Mouse (Mus musculus) liver, embryonic 16.5 days (tissue): ENCODE results near the gene Cdk5r2. TPM values are rescaled to one million over a fixed set of nuclear protein-coding genes. Genes with fewer than 3 reads are reported as not detected.

ENCODE experiments used
- ATAC-seq: fragments of 200-750 bp; cut with Nextera tagmentation; 2 replicates; pipeline ENCODE4 v1.8.0; 2017; ENCODE audit warnings: low read depth, mild to moderate bottlenecking, moderate number of reproducible peaks, moderate library complexity
- H3K27ac ChIP-seq: fragments of 300-500 bp; sonication (generic); 2 replicates; pipeline ENCODE4 v1.5.1; 2014; ENCODE audit warnings: mild to moderate bottlenecking, low read length
- H3K27me3 ChIP-seq: fragments of 300-500 bp; sonication (generic); 2 replicates; pipeline ENCODE4 v1.6.1; 2014; ENCODE audit warnings: low read depth, low read length, mixed read lengths; ENCODE audit not compliant: control insufficient read depth, insufficient read depth
- H3K36me3 ChIP-seq: fragments of 300-500 bp; sonication (generic); 2 replicates; pipeline ENCODE4 v1.6.1; 2014; ENCODE audit warnings: mild to moderate bottlenecking; ENCODE audit not compliant: control insufficient read depth, insufficient read depth
- H3K4me1 ChIP-seq: fragments of 300-500 bp; sonication (generic); 2 replicates; pipeline ENCODE4 v1.6.1; 2014; ENCODE audit warnings: low read depth, low read length, mixed read lengths; ENCODE audit not compliant: control insufficient read depth
- H3K4me2 ChIP-seq: fragments of 300-500 bp; sonication (generic); 2 replicates; pipeline ENCODE4 v1.6.1; 2014; ENCODE audit warnings: low read depth, low read length, mixed read lengths
- H3K4me3 ChIP-seq: fragments of 300-500 bp; sonication (generic); 2 replicates; pipeline ENCODE4 v1.5.1; 2014; ENCODE audit warnings: low read depth, mild to moderate bottlenecking, low read length
- H3K9ac ChIP-seq: fragments of 300-500 bp; sonication (generic); 2 replicates; pipeline ENCODE4 v1.6.1; 2014; ENCODE audit warnings: low read depth, low read length
- H3K9me3 ChIP-seq: fragments of 300-500 bp; sonication (generic); replicated peaks from 2 replicates; pipeline ENCODE4 v1.6.1; 2016; ENCODE audit warnings: low read length; ENCODE audit not compliant: control insufficient read depth
- WGBS: fragments of 180-500 bp; shearing (Covaris S2); extraction: QIAGEN DNeasy Blood & Tissue Kit; methylation state at CpG from one replicate; pipeline ENCODE4 v1.1.7; 2014; ENCODE audit not compliant: insufficient replicate concordance; 5-methylcytosine and 5-hydroxymethylcytosine counted together
- polyA plus RNA-seq: library from polyadenylated mRNA; unstranded; fragments of >200 nt; fragmentation: Nextera tagmentation; extraction: Ambion mirVana; gene quantifications from 2 replicates; pipeline ENCODE4 v1.2.1, GENCODE M21; 2015

Gene Cdk5r2
- polyA plus RNA-seq, 1 experiment from 2014 or later = not detected

DNA sequence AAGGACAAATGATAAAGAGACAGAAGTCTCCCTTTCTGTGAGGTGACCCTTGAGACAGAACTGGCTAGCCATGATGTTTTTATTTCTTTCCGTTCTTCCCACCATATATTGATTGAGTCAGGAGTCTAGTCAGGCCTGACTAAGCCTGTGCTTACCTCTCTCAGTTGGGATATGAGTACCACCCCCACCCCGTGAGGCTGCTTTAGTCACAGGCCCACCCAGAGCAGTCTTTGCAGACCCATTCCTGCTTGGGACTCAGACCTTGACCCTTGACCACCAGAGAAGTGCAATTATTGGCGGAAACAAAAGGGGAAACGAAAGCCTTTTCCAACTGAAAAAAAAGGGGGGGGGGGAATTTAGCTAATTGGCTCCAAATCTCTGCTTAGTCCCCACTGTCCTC lies 2.9 kb downstream of the Cdk5r2 start:
- no peak overlapping the region for H3K4me3 ChIP-seq
- H3K4me1 ChIP-seq = no peaks in the 10 kb centered on the region; the same call in none of the 2 replicates
- no peak overlapping the region for H3K4me2 ChIP-seq
- ATAC-seq = no peak
- H3K9me3 ChIP-seq = no peaks in the 10 kb centered on the region
- H3K36me3 ChIP-seq = no peaks in the 10 kb centered on the region
- H3K27ac ChIP-seq = no peak overlapping the region
- 7% methylated on average over 4 of the region's 4 CpGs for WGBS
- H3K27me3 ChIP-seq = peaks cover 72% of the 10 kb centered on the region
- H3K9ac ChIP-seq = no peak overlapping the region

DNA sequence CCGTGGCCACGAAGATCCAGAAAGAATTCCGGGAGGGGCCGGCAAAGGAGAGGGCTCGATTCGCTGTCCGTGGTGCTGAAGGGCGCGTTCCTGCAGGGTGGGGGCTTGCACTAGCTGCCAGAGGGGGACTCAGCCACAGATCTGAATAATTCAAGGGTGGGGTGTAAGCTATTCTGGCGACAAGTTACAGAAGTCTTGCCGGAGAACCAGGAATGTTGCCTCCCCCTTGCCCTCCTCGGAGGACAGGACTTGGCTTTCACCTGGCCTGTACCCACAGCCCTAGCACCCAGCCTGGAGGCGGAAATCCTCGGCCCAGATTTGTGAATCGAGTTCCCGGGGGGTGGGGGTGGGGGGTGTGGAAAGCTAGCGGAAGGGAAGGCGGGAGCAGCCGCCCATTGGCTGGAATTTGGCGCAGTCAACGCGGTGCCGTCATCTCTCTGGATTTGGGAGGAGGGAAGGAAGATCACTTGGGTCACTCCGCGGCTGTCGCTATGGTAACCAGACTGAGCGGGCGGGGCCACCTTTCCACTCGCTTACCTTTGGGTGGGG lies 3.5 kb downstream of the Cdk5r2 start:
- 2% methylated on average over 29 of the region's 29 CpGs for WGBS
- no peak overlapping the region for H3K9ac ChIP-seq
- H3K4me1 ChIP-seq = no peaks in the 10 kb centered on the region; the same call in none of the 2 replicates
- peaks cover 66% of the 10 kb centered on the region for H3K27me3 ChIP-seq
- no peak overlapping the region for H3K4me3 ChIP-seq
- H3K4me2 ChIP-seq = no peak overlapping the region
- no peaks in the 10 kb centered on the region for H3K36me3 ChIP-seq
- ATAC-seq = no peak
- no peak overlapping the region for H3K27ac ChIP-seq
- H3K9me3 ChIP-seq = no peaks in the 10 kb centered on the region

- no peak overlapping the region for H3K27ac ChIP-seq
- H3K4me3 ChIP-seq = no peak overlapping the region
- peaks cover 61% of the 10 kb centered on the region for H3K27me3 ChIP-seq
- no peaks in the 10 kb centered on the region for H3K9me3 ChIP-seq
- H3K36me3 ChIP-seq = no peaks in the 10 kb centered on the region
- H3K4me1 ChIP-seq = no peaks in the 10 kb centered on the region; the same call in none of the 2 replicates
- ATAC-seq = no peak
- H3K9ac ChIP-seq = no peak overlapping the region
- WGBS = 8% methylated on average over 16 of the region's 16 CpGs
- H3K4me2 ChIP-seq = no peak overlapping the region
Measured at GRCm38 (mm10) chr1:74858805-74859204, 4.1 kb downstream of the Cdk5r2 start.

GRCm38 (mm10) chr1:74859223-74859984 lies 4.7 kb downstream of the Cdk5r2 start:
- no peak overlapping the region for H3K9ac ChIP-seq
- ATAC-seq = no peak
- peaks cover 55% of the 10 kb centered on the region for H3K27me3 ChIP-seq
- H3K36me3 ChIP-seq = no peaks in the 10 kb centered on the region
- H3K27ac ChIP-seq = no peak overlapping the region
- H3K9me3 ChIP-seq = no peaks in the 10 kb centered on the region
- H3K4me3 ChIP-seq = no peak overlapping the region
- no peak overlapping the region for H3K4me2 ChIP-seq
- no peaks in the 10 kb centered on the region; the same call in none of the 2 replicates for H3K4me1 ChIP-seq
- 26% methylated on average over 6 of the region's 6 CpGs for WGBS

DNA sequence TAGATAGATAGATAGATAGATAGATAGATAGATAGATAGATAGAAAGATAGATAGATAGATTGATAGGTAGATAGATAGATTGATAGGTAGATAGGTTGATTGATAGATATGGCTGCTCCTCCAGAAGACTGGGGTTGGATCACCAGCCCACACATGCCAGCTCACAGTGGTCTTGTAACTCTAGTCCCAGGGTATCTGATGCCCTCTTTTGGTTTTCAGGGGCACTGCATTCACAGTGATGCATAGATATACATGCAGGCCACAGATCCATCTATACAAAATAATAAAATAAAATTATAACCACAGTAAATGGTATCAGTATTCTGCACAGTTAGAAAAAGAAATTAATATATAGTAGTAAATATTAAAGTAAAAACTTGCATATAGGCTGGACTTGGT lies 7.0 kb downstream of the Cdk5r2 start:
- no peaks in the 10 kb centered on the region for H3K36me3 ChIP-seq
- no peak for ATAC-seq
- H3K4me3 ChIP-seq = no peak overlapping the region
- H3K9ac ChIP-seq = no peak overlapping the region
- no peak overlapping the region for H3K27ac ChIP-seq
- H3K27me3 ChIP-seq = peaks cover 31% of the 10 kb centered on the region
- no peaks in the 10 kb centered on the region for H3K4me1 ChIP-seq
- H3K9me3 ChIP-seq = no peaks in the 10 kb centered on the region
- H3K4me2 ChIP-seq = no peak overlapping the region

DNA sequence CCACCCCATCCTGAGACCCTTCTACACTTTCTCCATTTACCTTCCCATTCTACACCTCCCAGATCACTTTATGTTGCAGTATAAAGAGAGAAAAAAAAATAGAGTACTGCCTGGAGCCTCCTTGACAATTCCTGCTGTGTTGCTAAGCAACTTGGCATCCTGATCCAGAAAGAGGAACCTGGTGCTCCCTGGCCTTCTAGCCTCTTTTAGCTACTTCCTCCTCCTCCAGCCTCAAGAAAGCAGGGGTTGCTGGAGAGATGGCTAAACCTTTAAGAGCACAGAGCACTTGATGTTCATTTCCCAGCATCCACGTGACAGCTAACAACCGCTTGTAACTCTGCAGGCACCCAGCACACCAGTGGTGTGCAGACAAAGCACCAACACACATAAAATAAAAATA lies 17.5 kb downstream of the Cdk5r2 start:
- Histone ChIP-seq H3K4me2 (no peak overlapping the region), H3K27ac (no peak overlapping the region), H3K36me3 (no peaks in the 10 kb centered on the region), H3K9me3 (no peaks in the 10 kb centered on the region), H3K4me3 (no peak overlapping the region), H3K4me1 (no peaks in the 10 kb centered on the region), H3K27me3 (no peaks in the 10 kb centered on the region; the same call in none of the 2 replicates), H3K9ac (no peak overlapping the region)
- ATAC-seq = no peak
- 31% methylated on average over 2 of the region's 2 CpGs for WGBS

- WGBS = 30% methylated on average over 3 of the region's 3 CpGs
- no peak overlapping the region for H3K4me3 ChIP-seq
Measured at GRCm38 (mm10) chr1:74877199-74877598, 22.5 kb downstream of the Cdk5r2 start.

GRCm38 (mm10) chr1:74880785-74881360 lies 26.1 kb downstream of the Cdk5r2 start:
- WGBS = 5% methylated on average over 18 of the region's 18 CpGs
- Histone ChIP-seq H3K27ac (no peak overlapping the region), H3K9ac (no peak overlapping the region), H3K9me3 (no peaks in the 10 kb centered on the region), H3K4me3 (no peak overlapping the region), H3K4me1 (no peaks in the 10 kb centered on the region), H3K36me3 (no peaks in the 10 kb centered on the region), H3K27me3 (peaks cover 61% of the 10 kb centered on the region), H3K4me2 (no peak overlapping the region)
- no peak for ATAC-seq

More at GRCm38 (mm10) chr1:74877199-74877598, 22.5 kb downstream of the Cdk5r2 start:
- Histone ChIP-seq H3K27ac (no peak overlapping the region), H3K4me2 (no peak overlapping the region), H3K9me3 (no peaks in the 10 kb centered on the region), H3K27me3 (peaks cover 24% of the 10 kb centered on the region), H3K4me1 (no peaks in the 10 kb centered on the region), H3K36me3 (no peaks in the 10 kb centered on the region), H3K9ac (no peak overlapping the region)
- ATAC-seq = no peak
